ENCODE assay signal across 15 mouse cellular contexts in genomic region chrX:70897110-70897721, GRCm38 (mm10).
DNase-seq lines count a peak whose midpoint lies in the region; ATAC-seq lines count a peak whose summit lies in the region.
"Had no signal": no experiment of that assay in that cellular context is flagged by ENCODE, and none has a peak within 500 bp of the region (broad histone marks: within the 10 kb centered on the region; RNA-seq: fewer than 3 reads in every experiment).

No protein-coding gene starts in this region.

- no peaks in the 10 kb centered on the region for H3K36me3 ChIP-seq in kidney, embryonic 15.5 days
- no peaks in the 10 kb centered on the region for H3K36me3 ChIP-seq in heart, embryonic 15.5 days
- H3K36me3 ChIP-seq: limb, embryonic 12.5 days had no signal

- no peak overlapping the region for H3K4me3 ChIP-seq in kidney, embryonic 15.5 days (replicated peaks)
- no peak overlapping the region for H3K4me3 ChIP-seq in heart, embryonic 15.5 days
- H3K4me3 ChIP-seq: limb, embryonic 12.5 days had no signal

- no peak overlapping the region for H3K9ac ChIP-seq in kidney, embryonic 15.5 days
- H3K9ac ChIP-seq in heart, embryonic 15.5 days = no peak overlapping the region
- H3K9ac ChIP-seq: limb, embryonic 12.5 days had no signal

- WGBS in kidney, embryonic 15.5 days = 51% methylated on average over 2 of the region's 2 CpGs
- 18% methylated on average over 2 of the region's 2 CpGs for WGBS in heart, embryonic 15.5 days

- H3K9me3 ChIP-seq in kidney, embryonic 15.5 days (replicated peaks) = no peaks in the 10 kb centered on the region
- H3K9me3 ChIP-seq in heart, embryonic 15.5 days (replicated peaks) = no peaks in the 10 kb centered on the region
- H3K9me3 ChIP-seq: limb, embryonic 12.5 days had no signal

- peaks cover 11% of the 10 kb centered on the region; the same call in 1 of the 2 replicates for H3K27me3 ChIP-seq in kidney, embryonic 15.5 days
- no peaks in the 10 kb centered on the region for H3K27me3 ChIP-seq in heart, embryonic 15.5 days
- H3K27me3 ChIP-seq: CH12.LX had no signal

- no peak for DNase-seq in kidney, adult 18-20 months
- peak; percentile 4 for DNase-seq in embryo, embryonic 10 days (ENCODE audit: low spot score)
- DNase-seq in lung, postnatal 10 days = peak; percentile 33
- DNase-seq in gastrocnemius, postnatal 14 days = no peak
- no peak for DNase-seq in frontal cortex, postnatal 25 days (ENCODE audit: low spot score in 2 of 2)
- DNase-seq in layer of hippocampus, adult 11-12 months (ENCODE audit: low spot score) = no peak
- DNase-seq: adrenal gland, postnatal 25 days; cerebellum, adult 2 months; layer of hippocampus, adult 9-11 months; thymus, adult 2 months had no signal

- H3K4me1 ChIP-seq in kidney, embryonic 15.5 days = no peaks in the 10 kb centered on the region
- peaks cover 12% of the 10 kb centered on the region for H3K4me1 ChIP-seq in heart, embryonic 15.5 days (replicated peaks)
- H3K4me1 ChIP-seq: limb, embryonic 12.5 days had no signal

- intact Hi-C loops in gastrocnemius, postnatal 14 days (cut with DNase I; ENCODE audit: low total_unique reads) = no loop called here

- H3K4me2 ChIP-seq in kidney, embryonic 15.5 days = no peak overlapping the region
- no peak overlapping the region for H3K4me2 ChIP-seq in heart, embryonic 15.5 days
- H3K4me2 ChIP-seq: limb, embryonic 12.5 days had no signal

- H3K27ac ChIP-seq in kidney, embryonic 15.5 days = 0 out of 2 replicates have a peak overlapping the region, but pooled peaks have one; percentile 18
- peak overlapping the region; percentile 63 for H3K27ac ChIP-seq in heart, embryonic 15.5 days
- H3K27ac ChIP-seq: limb, embryonic 12.5 days had no signal

- ATAC-seq in kidney, embryonic 15.5 days (replicated peaks; ENCODE audit: low FRiP score) = peak; percentile 43; the same call in 1 of the 2 replicates
- peak; percentile 74 for ATAC-seq in heart, embryonic 15.5 days (replicated peaks; ENCODE audit: insufficient number of reproducible peaks, insufficient read depth, low FRiP score, low read depth)
- ATAC-seq: hindbrain, embryonic 16.5 days had no signal

Comparison
In these comparisons a context has a peak if more than half of its experiments do, and no peak if none do; other contexts are left out.
1. DNase-seq: peak in embryo, embryonic 10 days (single experiment) and lung, postnatal 10 days (single experiment); none in kidney, adult 18-20 months (single experiment), gastrocnemius, postnatal 14 days (single experiment), frontal cortex, postnatal 25 days (0 of 2) and layer of hippocampus, adult 11-12 months (single experiment).